Mouse (Mus musculus): ENCODE data around the gene Pde1c. TPM values are rescaled to one million over a fixed set of nuclear protein-coding genes. Genes with fewer than 3 reads are reported as not detected.
A peak's percentile ranks its signal among the peaks of the same experiment; 100 is the strongest.
"Not testable (repeated sequence)": the region's sequence is repeated elsewhere in the genome, so short reads cannot be mapped to it uniquely, and the experiment has no call there.

Gene Pde1c
- 0.37 and 0.54 TPM in 2 replicates for total RNA-seq (2014; rRNA removed)
- 0.09 TPM in 1 of 2 replicates, not detected in the other for polyA plus RNA-seq (2012; rRNA removed)

DNA sequence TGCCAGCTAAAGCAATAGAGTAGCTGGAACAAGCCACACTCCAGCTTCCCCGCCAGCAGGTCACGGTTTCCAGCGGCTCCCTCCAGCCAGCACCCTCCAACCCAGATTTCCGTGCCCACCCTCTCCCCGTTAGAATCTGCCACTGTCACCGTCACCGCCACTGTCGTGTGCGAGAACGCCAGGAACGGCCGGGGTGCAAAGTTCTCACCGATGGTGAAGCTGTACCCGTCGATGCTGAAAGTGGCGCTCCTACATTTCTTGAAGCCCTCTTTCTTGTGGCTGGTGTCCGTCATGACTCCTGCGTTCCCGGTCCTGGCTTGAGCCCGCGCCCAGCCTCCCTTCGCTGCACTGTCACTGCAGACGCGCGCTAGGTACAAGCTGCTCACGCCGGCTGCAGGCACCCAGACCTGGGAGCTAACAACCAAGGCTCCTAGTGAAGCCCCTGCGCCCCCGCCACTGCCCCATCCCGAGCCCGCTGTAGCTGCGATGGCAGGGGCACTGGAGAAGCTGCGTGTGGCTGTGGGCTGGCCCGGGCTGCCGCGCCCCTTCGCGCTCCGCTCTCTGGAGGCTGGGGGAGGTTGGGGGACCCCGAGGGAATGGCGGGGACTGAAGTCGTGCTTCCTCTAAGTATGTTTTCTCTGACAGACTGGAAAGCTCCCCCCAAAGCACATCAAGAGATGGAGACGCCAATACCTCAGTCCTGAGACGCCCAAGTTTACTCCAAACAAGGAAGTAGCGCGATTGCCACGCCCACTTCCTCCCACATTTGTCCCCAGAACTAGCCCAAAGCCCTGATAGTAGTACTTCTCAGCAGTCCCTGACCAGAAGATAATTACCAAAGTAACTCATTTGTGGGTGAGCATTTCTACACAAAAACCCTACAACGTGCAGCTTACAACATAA lies at the start of gene Pde1c:
Gene Pde1c, minus strand, starts transcription at position 634 of the 903 bp plus-strand sequence.
- Histone ChIP-seq H3K79me2 (ENCODE audit: control insufficient read depth, insufficient read depth, low read length) (no peaks in the 10 kb centered on the region), H3K9ac (ENCODE audit: low read depth, low read length) (peak within 1 kb of the TSS; percentile 50), H3K36me3 (ENCODE audit: control insufficient read depth, insufficient read depth, low read length) (no peaks in the 10 kb centered on the region), H3K27me3 (ENCODE audit: control insufficient read depth, insufficient read depth, low read length) (peaks cover 5% of the 10 kb centered on the region), H3K4me1 (ENCODE audit: control insufficient read depth, insufficient read depth, low read length) (no peaks in the 10 kb centered on the region), H3K27ac (replicated peaks; ENCODE audit: insufficient read depth, low read depth, low read length) (no peak within 1 kb of the TSS), H3K4me3 (ENCODE audit: insufficient read depth, low read depth, low read length) (peak within 1 kb of the TSS; percentile 68)
- DNase-seq (ENCODE audit: extremely low read depth, low read depth, low spot score), result peak; percentile 12
- WGBS, result under 1% methylated on average over 48 of the region's 48 CpGs
- no peak for TF ChIP-seq CTCF (IDR thresholded peaks at IDR 0.05; ENCODE audit: low read depth, low read length)

DNA sequence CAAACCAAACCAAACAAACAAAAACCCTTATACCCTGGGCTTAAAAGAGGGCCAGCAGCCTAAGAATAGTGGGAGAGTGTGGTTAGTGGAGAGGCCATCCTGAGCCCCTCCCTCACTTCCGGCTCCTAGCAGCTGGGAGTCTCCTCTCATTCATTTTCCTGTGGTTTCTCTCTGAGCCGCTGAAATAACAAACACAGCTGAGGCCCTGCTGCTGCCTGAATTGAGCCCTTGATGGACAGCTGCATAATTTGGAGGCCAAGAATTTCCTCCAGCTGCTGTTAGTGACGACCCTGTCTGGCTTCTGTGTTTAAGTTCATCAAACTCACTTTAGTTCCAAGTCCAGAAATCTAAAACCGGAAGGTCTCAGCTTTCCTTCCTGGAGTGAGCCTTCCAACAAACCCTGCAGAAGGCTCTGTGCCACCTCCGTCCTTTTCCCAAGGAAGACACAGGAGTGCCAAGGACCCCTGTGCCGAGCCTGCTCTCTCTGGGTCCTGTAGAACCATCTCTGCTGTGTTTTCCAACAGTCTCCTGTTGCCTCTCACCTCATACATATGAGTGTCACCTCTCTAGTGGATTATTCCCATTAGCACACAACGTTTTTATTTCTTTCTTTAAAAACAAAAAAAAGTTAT lies 48.2 kb upstream of the Pde1c start:
- no peaks in the 10 kb centered on the region for H3K79me2 ChIP-seq (ENCODE audit: control insufficient read depth, insufficient read depth, low read length)
- H3K27me3 ChIP-seq (ENCODE audit: control insufficient read depth, insufficient read depth, low read length), result no peaks in the 10 kb centered on the region
- no peaks in the 10 kb centered on the region for H3K36me3 ChIP-seq (ENCODE audit: control insufficient read depth, insufficient read depth, low read length)
- TF ChIP-seq CTCF (IDR thresholded peaks at IDR 0.05; ENCODE audit: low read depth, low read length) (no peak), POLR2A (IDR thresholded peaks at IDR 0.05; ENCODE audit: extremely low read depth, insufficient read depth, low read length) (no peak)
- 46% methylated on average over 7 of the region's 7 CpGs for WGBS
- peak; percentile 36 for DNase-seq (ENCODE audit: extremely low read depth, low read depth, low spot score)
- H3K9ac ChIP-seq (ENCODE audit: low read depth, low read length), result no peak overlapping the region
- H3K27ac ChIP-seq (replicated peaks; ENCODE audit: insufficient read depth, low read depth, low read length), result no peak overlapping the region
- peaks cover 2% of the 10 kb centered on the region; the same call in 1 of the 2 replicates for H3K4me1 ChIP-seq (ENCODE audit: control insufficient read depth, insufficient read depth, low read length)
- H3K4me3 ChIP-seq (ENCODE audit: insufficient read depth, low read depth, low read length), result no peak overlapping the region

DNA sequence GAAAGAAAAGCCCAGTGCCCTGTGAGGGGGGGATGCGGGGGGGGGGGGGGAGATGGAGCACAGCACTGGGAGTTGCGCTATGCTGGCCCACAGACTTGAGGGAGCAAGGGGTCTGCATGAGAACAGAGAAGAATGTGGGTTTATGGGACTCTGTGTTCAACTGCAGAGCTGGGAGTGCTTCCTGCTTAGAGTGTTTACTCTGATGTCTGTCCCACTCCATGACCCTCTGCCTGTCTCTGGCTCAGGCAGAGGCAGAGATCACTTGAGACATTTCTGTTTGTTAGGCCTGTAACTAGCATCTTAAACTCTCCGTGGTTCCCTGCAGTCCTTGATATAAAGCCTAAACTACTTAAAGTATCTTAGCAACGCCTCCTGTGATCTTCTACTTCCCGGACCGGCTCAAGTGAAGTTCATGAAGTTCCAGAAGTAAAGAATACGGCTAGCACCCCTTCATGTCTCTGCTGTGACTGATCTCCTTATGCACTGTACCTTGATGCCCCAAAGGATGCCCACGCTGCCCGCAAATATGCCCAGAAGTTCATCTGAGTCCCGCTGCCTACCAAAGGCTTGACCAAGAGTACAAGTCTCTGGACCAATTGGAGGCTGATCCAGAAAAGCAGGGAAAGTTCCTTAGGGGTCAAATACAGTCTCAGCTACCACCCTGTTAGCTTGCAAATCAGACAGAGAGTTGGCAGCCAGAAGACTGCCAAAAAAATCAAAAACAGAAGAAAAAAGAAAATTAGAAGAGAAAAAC lies 47.5 kb upstream of the Pde1c start:
- no peak overlapping the region for H3K9ac ChIP-seq (ENCODE audit: low read depth, low read length)
- no peak for DNase-seq (ENCODE audit: extremely low read depth, low read depth, low spot score)
- H3K79me2 ChIP-seq (ENCODE audit: control insufficient read depth, insufficient read depth, low read length), result no peaks in the 10 kb centered on the region
- no peaks in the 10 kb centered on the region for H3K27me3 ChIP-seq (ENCODE audit: control insufficient read depth, insufficient read depth, low read length)
- H3K36me3 ChIP-seq (ENCODE audit: control insufficient read depth, insufficient read depth, low read length), result no peaks in the 10 kb centered on the region
- H3K27ac ChIP-seq (replicated peaks; ENCODE audit: insufficient read depth, low read depth, low read length), result peak overlapping the region; percentile 40; the same call in 1 of the 2 replicates
- 74% methylated on average over 10 of the region's 10 CpGs for WGBS
- no peak overlapping the region for H3K4me3 ChIP-seq (ENCODE audit: insufficient read depth, low read depth, low read length)
- peaks cover 2% of the 10 kb centered on the region; the same call in 1 of the 2 replicates for H3K4me1 ChIP-seq (ENCODE audit: control insufficient read depth, insufficient read depth, low read length)
- TF ChIP-seq CTCF (IDR thresholded peaks at IDR 0.05; ENCODE audit: low read depth, low read length), result no peak
- no peak for TF ChIP-seq POLR2A (IDR thresholded peaks at IDR 0.05; ENCODE audit: extremely low read depth, insufficient read depth, low read length)

DNA sequence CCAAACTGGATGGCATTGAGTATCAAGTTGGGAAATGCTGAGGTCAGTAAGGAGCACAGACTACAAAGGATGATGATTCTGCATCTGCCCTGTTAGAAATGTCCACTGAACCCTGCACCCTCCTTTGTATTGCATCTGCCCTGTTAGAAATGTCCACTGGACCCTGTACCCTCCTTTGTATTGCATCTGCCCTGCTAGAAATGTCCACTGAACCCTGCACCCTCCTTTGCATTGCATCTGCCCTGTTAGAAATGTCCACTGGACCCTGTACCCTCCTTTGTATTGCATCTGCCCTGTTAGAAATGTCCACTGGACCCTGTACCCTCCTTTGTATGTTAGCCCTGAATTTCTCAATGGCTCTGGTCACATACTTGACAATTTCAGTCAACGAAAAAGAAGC lies 40.6 kb upstream of the Pde1c start:
- H3K27me3 ChIP-seq (ENCODE audit: control insufficient read depth, insufficient read depth, low read length); H3K4me1 ChIP-seq (ENCODE audit: control insufficient read depth, insufficient read depth, low read length); H3K4me3 ChIP-seq (ENCODE audit: insufficient read depth, low read depth, low read length); H3K9ac ChIP-seq (ENCODE audit: low read depth, low read length); H3K79me2 ChIP-seq (ENCODE audit: control insufficient read depth, insufficient read depth, low read length); H3K27ac ChIP-seq (replicated peaks; ENCODE audit: insufficient read depth, low read depth, low read length); H3K36me3 ChIP-seq (ENCODE audit: control insufficient read depth, insufficient read depth, low read length): not testable (repeated sequence)
- DNase-seq (ENCODE audit: extremely low read depth, low read depth, low spot score), result peak; percentile 63
- WGBS, result 15% methylated on average over 1 of the region's 1 CpGs

DNA sequence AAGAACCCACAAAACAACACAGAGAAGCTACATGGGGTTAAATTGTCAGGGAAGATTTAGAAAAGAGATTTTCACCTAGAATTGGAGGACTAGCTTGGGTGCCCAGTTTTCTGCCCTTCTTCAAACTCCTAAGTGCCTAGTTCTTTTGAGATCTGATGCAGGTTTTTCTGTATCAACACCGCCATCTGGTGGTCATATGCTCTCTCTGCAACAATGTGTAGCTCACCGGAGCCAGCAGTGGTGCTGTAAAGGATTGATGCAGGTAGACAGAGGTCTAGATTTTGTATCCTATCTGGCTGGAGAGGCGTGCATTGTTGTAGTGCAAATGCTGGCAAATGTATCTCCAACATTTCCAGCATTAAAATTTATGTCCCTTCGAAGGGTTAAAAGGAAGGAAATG lies 39.4 kb upstream of the Pde1c start:
- Histone ChIP-seq H3K79me2 (ENCODE audit: control insufficient read depth, insufficient read depth, low read length) (no peaks in the 10 kb centered on the region), H3K36me3 (ENCODE audit: control insufficient read depth, insufficient read depth, low read length) (no peaks in the 10 kb centered on the region), H3K27ac (replicated peaks; ENCODE audit: insufficient read depth, low read depth, low read length) (no peak overlapping the region), H3K4me3 (ENCODE audit: insufficient read depth, low read depth, low read length) (no peak overlapping the region), H3K4me1 (ENCODE audit: control insufficient read depth, insufficient read depth, low read length) (peaks cover 4% of the 10 kb centered on the region; the same call in 1 of the 2 replicates), H3K27me3 (ENCODE audit: control insufficient read depth, insufficient read depth, low read length) (no peaks in the 10 kb centered on the region), H3K9ac (ENCODE audit: low read depth, low read length) (no peak overlapping the region)
- DNase-seq (ENCODE audit: extremely low read depth, low read depth, low spot score), result peak; percentile 58
- WGBS, result 4% methylated on average over 4 of the region's 4 CpGs
- no peak for TF ChIP-seq POLR2A (IDR thresholded peaks at IDR 0.05; ENCODE audit: extremely low read depth, insufficient read depth, low read length)
- peak; percentile 62 for TF ChIP-seq CTCF (IDR thresholded peaks at IDR 0.05; ENCODE audit: low read depth, low read length)
